Mouse (Mus musculus): ENCODE results near the gene Egfl6. TPM values are rescaled to one million over a fixed set of nuclear protein-coding genes. Genes with fewer than 3 reads are reported as not detected.

Egfl6 gene
- 1.7 and 1.9 TPM in 2 replicates for total RNA-seq (2014; rRNA removed)
- polyA plus RNA-seq (2015; fragmentation: Nextera tagmentation; extraction: Ambion mirVana): 1.7 and 2.0 TPM in 2 replicates

- Histone ChIP-seq H3K27me3 (ENCODE audit: insufficient read depth, low read length) (no peaks in the 10 kb centered on the region; the same call in 1 of the 2 replicates), H3K4me1 (ENCODE audit: insufficient read depth, low read length) (no peaks in the 10 kb centered on the region), H3K9ac (replicated peaks; ENCODE audit: low read length, poor library complexity, severe bottlenecking) (peak within 1 kb of the TSS; percentile 44; the same call in 1 of the 2 replicates), H3K27ac (ENCODE audit: low read depth, low read length) (no peak within 1 kb of the TSS), H3K9me3 (ENCODE audit: low read length) (no peaks in the 10 kb centered on the region), H3K36me3 (ENCODE audit: insufficient read depth, low read length) (no peaks in the 10 kb centered on the region), H3K4me3 (ENCODE audit: low read depth, low read length) (peak within 1 kb of the TSS; percentile 44), H3K4me2 (ENCODE audit: low read depth, low read length, poor library complexity, severe bottlenecking) (peak within 1 kb of the TSS; percentile 68)
- peak; percentile 52; the same call in 1 of the 2 replicates for ATAC-seq (ENCODE audit: low FRiP score)
- peak; percentile 2 for DNase-seq (ENCODE audit: low spot score)
- no peak for TF ChIP-seq CTCF (IDR thresholded peaks at IDR 0.05)
- 24% methylated on average over 38 of the region's 39 CpGs for WGBS
Observed at GRCm38 (mm10) chrX:166584947-166585824, at the start of gene Egfl6. Gene Egfl6, minus strand, starts transcription at chrX:166585720.

DNA sequence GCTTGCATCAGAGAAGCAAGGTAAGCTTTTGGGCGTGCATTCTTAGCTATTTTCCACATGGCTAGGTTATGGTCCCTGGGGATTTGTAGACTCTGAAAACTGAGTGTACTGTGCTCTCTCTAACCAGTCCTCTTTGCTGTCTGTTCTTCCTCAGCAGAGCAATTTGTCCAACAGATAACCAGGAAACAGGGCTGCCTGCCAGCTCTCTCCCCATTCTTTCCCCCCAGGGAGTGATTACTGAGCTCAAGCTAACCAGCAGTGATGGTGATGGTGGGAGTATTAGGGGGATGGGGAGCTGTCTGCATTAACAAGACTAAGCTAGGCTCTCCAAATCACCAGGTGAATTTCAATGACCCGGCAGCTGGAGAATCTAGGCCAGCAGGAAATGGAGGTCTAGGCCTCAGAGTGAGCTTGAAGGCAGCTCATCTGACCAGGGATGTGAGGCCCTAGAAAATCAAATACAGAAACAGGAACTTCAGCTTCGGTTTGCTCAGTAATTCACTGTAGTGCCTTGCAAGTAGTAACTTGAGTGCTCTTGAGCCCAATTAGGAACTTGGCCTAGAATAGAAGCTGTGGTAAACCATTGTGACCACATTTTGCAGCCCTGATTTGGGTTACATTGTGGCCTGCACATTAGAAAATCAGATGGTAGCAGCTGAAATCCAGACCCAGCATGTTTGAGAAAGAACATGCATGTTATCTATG is 41.5 kb upstream of the Egfl6 start:
- Histone ChIP-seq H3K27ac (ENCODE audit: low read depth, low read length) (no peak overlapping the region), H3K4me1 (ENCODE audit: insufficient read depth, low read length) (no peaks in the 10 kb centered on the region), H3K9ac (replicated peaks; ENCODE audit: low read length, poor library complexity, severe bottlenecking) (no peak overlapping the region), H3K27me3 (ENCODE audit: insufficient read depth, low read length) (no peaks in the 10 kb centered on the region; the same call in 1 of the 2 replicates), H3K9me3 (ENCODE audit: low read length) (no peaks in the 10 kb centered on the region), H3K36me3 (ENCODE audit: insufficient read depth, low read length) (no peaks in the 10 kb centered on the region), H3K4me3 (ENCODE audit: low read depth, low read length) (no peak overlapping the region), H3K4me2 (ENCODE audit: low read depth, low read length, poor library complexity, severe bottlenecking) (no peak overlapping the region)
- DNase-seq (ENCODE audit: low spot score) (no peak), ATAC-seq (ENCODE audit: low FRiP score) (no peak)
- WGBS: 60% methylated on average over 3 of the region's 3 CpGs
- no peak for TF ChIP-seq CTCF (IDR thresholded peaks at IDR 0.05)

- WGBS: 83% methylated on average over 4 of the region's 4 CpGs
- no peak overlapping the region for H3K9ac ChIP-seq (replicated peaks; ENCODE audit: low read length, poor library complexity, severe bottlenecking)
- TF ChIP-seq CTCF (IDR thresholded peaks at IDR 0.05): no peak
Observed at GRCm38 (mm10) chrX:166626174-166626573, 40.7 kb upstream of the Egfl6 start.

GRCm38 (mm10) chrX:166623176-166623575 is 37.7 kb upstream of the Egfl6 start:
- no peaks in the 10 kb centered on the region for H3K36me3 ChIP-seq (ENCODE audit: insufficient read depth, low read length)
- no peak overlapping the region for H3K4me3 ChIP-seq (ENCODE audit: low read depth, low read length)
- no peaks in the 10 kb centered on the region for H3K9me3 ChIP-seq (ENCODE audit: low read length)
- no peaks in the 10 kb centered on the region for H3K4me1 ChIP-seq (ENCODE audit: insufficient read depth, low read length)
- H3K9ac ChIP-seq (replicated peaks; ENCODE audit: low read length, poor library complexity, severe bottlenecking): no peak overlapping the region
- no peak for TF ChIP-seq CTCF (IDR thresholded peaks at IDR 0.05)
- no peak overlapping the region for H3K27ac ChIP-seq (ENCODE audit: low read depth, low read length)
- WGBS: 75% methylated on average over 3 of the region's 3 CpGs
- H3K27me3 ChIP-seq (ENCODE audit: insufficient read depth, low read length): no peaks in the 10 kb centered on the region; the same call in 1 of the 2 replicates
- DNase-seq (ENCODE audit: low spot score) (peak; percentile 55), ATAC-seq (ENCODE audit: low FRiP score) (no peak)
- H3K4me2 ChIP-seq (ENCODE audit: low read depth, low read length, poor library complexity, severe bottlenecking): no peak overlapping the region

More at GRCm38 (mm10) chrX:166626174-166626573, 40.7 kb upstream of the Egfl6 start:
- no peak overlapping the region for H3K27ac ChIP-seq (ENCODE audit: low read depth, low read length)
- DNase-seq (ENCODE audit: low spot score) (no peak), ATAC-seq (ENCODE audit: low FRiP score) (no peak)
- H3K9me3 ChIP-seq (ENCODE audit: low read length): no peaks in the 10 kb centered on the region
- H3K4me1 ChIP-seq (ENCODE audit: insufficient read depth, low read length): no peaks in the 10 kb centered on the region
- H3K36me3 ChIP-seq (ENCODE audit: insufficient read depth, low read length): no peaks in the 10 kb centered on the region
- no peak overlapping the region for H3K4me2 ChIP-seq (ENCODE audit: low read depth, low read length, poor library complexity, severe bottlenecking)
- no peaks in the 10 kb centered on the region; the same call in 1 of the 2 replicates for H3K27me3 ChIP-seq (ENCODE audit: insufficient read depth, low read length)
- no peak overlapping the region for H3K4me3 ChIP-seq (ENCODE audit: low read depth, low read length)

DNA sequence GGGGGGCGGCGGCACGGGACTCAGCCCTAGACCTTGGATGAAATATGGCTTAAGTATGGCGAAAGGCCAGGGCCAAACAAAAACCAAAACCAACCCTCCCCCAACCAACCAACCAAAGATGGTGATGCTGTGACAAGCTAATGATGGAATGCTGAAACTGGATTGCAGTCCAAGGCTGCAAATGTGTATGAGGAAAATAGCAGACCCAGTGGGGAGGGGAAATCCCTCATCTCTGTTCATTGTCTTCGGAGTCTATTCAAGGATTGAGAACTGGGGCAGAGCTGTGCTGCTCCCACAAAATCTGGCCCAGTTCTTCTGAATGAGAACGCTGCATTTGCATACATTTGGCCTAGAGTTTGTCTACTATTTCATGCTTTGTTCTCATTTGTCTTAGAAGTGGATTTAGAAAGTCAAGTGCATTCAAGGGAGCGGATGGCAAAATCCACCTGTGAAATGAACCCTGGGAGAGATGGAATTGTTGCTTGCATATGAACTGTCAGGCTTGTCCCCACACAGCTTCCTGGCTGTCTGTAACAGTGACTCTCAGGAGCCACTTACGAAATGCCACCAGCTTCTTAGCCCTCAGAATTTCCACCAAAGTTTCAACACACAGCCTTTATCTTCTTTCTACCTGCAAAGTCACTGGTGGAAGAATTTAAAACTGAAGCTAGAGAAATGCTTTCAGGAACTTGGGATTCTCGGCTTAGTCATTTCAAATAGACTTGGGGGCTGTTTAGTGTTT is 36.2 kb upstream of the Egfl6 start:
- Histone ChIP-seq H3K27me3 (ENCODE audit: insufficient read depth, low read length) (no peaks in the 10 kb centered on the region; the same call in 1 of the 2 replicates), H3K4me1 (ENCODE audit: insufficient read depth, low read length) (no peaks in the 10 kb centered on the region), H3K9me3 (ENCODE audit: low read length) (no peaks in the 10 kb centered on the region), H3K36me3 (ENCODE audit: insufficient read depth, low read length) (no peaks in the 10 kb centered on the region), H3K9ac (replicated peaks; ENCODE audit: low read length, poor library complexity, severe bottlenecking) (no peak overlapping the region), H3K4me2 (ENCODE audit: low read depth, low read length, poor library complexity, severe bottlenecking) (no peak overlapping the region), H3K4me3 (ENCODE audit: low read depth, low read length) (no peak overlapping the region), H3K27ac (ENCODE audit: low read depth, low read length) (no peak overlapping the region)
- DNase-seq (ENCODE audit: low spot score) (peak; percentile 21), ATAC-seq (ENCODE audit: low FRiP score) (no peak)
- TF ChIP-seq CTCF (IDR thresholded peaks at IDR 0.05): no peak
- WGBS: 62% methylated on average over 9 of the region's 9 CpGs

Measured in midbrain, postnatal 0 days (tissue).